In genomic region chr11:74493172-74493862, GRCm38 (mm10) we compare ENCODE assay signal across 11 mouse cellular contexts.
DNase-seq lines count a peak whose midpoint lies in the region; ATAC-seq lines count a peak whose summit lies in the region.
"Had no signal": no experiment of that assay in that cellular context is flagged by ENCODE, and none has a peak within 500 bp of the region (broad histone marks: within the 10 kb centered on the region; RNA-seq: fewer than 3 reads in every experiment).

No protein-coding gene starts in this region.

- peaks cover 8% of the 10 kb centered on the region for H3K4me1 ChIP-seq in liver, embryonic 11.5 days (replicated peaks; ENCODE audit: control insufficient read depth, insufficient read depth, low read length)

- H3K27ac ChIP-seq in liver, embryonic 11.5 days (ENCODE audit: low read depth, low read length), result no peak overlapping the region

- H3K9ac ChIP-seq in liver, embryonic 11.5 days (ENCODE audit: low read depth, low read length), result no peak overlapping the region

- ATAC-seq in liver, embryonic 11.5 days (replicated peaks; ENCODE audit: low FRiP score), result no peak
- 0 out of 4 replicates have a peak, but pooled peaks have one; percentile 12 to 30 for ATAC-seq in hematopoietic stem cell, adult 5-6 weeks (replicated peaks in 1 of 2; ENCODE audit: insufficient read depth in 1 of 2, low FRiP score in 2 of 2, low TSS enrichment in 1 of 2, low read depth in 1 of 2, poor library complexity in 2 of 2, severe bottlenecking in 2 of 2)
- ATAC-seq: midbrain, embryonic 16.5 days had no signal

- no peaks in the 10 kb centered on the region for H3K9me3 ChIP-seq in liver, embryonic 11.5 days (ENCODE audit: control insufficient read depth, low read length)

- no peaks in the 10 kb centered on the region for H3K27me3 ChIP-seq in liver, embryonic 11.5 days (replicated peaks; ENCODE audit: control insufficient read depth, insufficient read depth, low read length)

- H3K36me3 ChIP-seq in liver, embryonic 11.5 days (ENCODE audit: control insufficient read depth, insufficient read depth, low read length), result no peaks in the 10 kb centered on the region

- DNase-seq in liver, embryonic 11.5 days (ENCODE audit: low spot score), result no peak
- no peak for DNase-seq in liver
- peak; percentile 43 for DNase-seq in lung, postnatal 10 days
- no peak for DNase-seq in spleen, postnatal 10 days (ENCODE audit: low spot score in 2 of 2)
- no peak for DNase-seq in layer of hippocampus, adult 9-10 months (ENCODE audit: low spot score)
- DNase-seq in ovary, postnatal 36 days (ENCODE audit: low spot score), result no peak
- no peak for DNase-seq in adrenal gland, postnatal 36 days
- DNase-seq: gastrocnemius, postnatal 14 days; layer of hippocampus, adult 9-11 months had no signal

- 47% methylated on average over 11 of the region's 11 CpGs for WGBS in liver, embryonic 11.5 days

- no peak overlapping the region for H3K4me3 ChIP-seq in liver, embryonic 11.5 days (ENCODE audit: low read depth, low read length)

- peak overlapping the region; percentile 32; the same call in 1 of the 2 replicates for H3K4me2 ChIP-seq in liver, embryonic 11.5 days
